Mouse (Mus musculus) heart, postnatal 0 days (tissue): ENCODE measurements at regions not wholly inside any gene's neighbourhood (a gene's known extent, or its start where the extent isn't known, plus 50 kb on each side); places are given as distances from the start of the nearest gene placed in this dataset.

ENCODE experiments used
- CTCF ChIP-seq: IDR thresholded peaks from 2 replicates; pipeline ENCODE4 v1.5.1; 2016; ENCODE audit warnings: antibody characterized with exemption, control low read depth, low read depth
- EP300 ChIP-seq: IDR thresholded peaks from 2 replicates; pipeline ENCODE4 v1.6.1; 2016; ENCODE audit warnings: antibody characterized with exemption, low read depth

GRCm38 (mm10) chr10:6597256-6597655 is 161.1 kb upstream of the Oprm1 start:
- TF ChIP-seq EP300, result no peak
- no peak for TF ChIP-seq CTCF
